Mouse (Mus musculus) cortical plate, adult 2 months (tissue): ENCODE measurements around the gene Eddm3b. TPM values are rescaled to one million over a fixed set of nuclear protein-coding genes. Genes with fewer than 3 reads are reported as not detected.
"Not testable (repeated sequence)": the region's sequence is repeated elsewhere in the genome, so short reads cannot be mapped to it uniquely, and the experiment has no call there.

ENCODE experiments used
- H3K27ac ChIP-seq: fragments of 200-500 bp; 2 replicates; pipeline ENCODE4 v1.5.1; 2012; ENCODE audit warnings: low read length, control low read depth, inconsistent platforms; ENCODE audit not compliant: insufficient read depth
- H3K4me1 ChIP-seq: fragments of 200-500 bp; 2 replicates; pipeline ENCODE4 v1.6.1; 2011; ENCODE audit warnings: low read length; ENCODE audit not compliant: control insufficient read depth, insufficient read depth
- H3K4me3 ChIP-seq: fragments of 200-500 bp; 2 replicates; pipeline ENCODE4 v1.5.1; 2011; ENCODE audit warnings: mild to moderate bottlenecking, low read length, control low read depth; ENCODE audit not compliant: insufficient read depth
- CTCF ChIP-seq: fragments of 200-500 bp; IDR thresholded peaks from 2 replicates; pipeline ENCODE4 v1.5.1; 2011; ENCODE audit warnings: mild to moderate bottlenecking, control low read depth, low read length; ENCODE audit not compliant: insufficient read depth; ENCODE audit errors: extremely low read depth
- POLR2A ChIP-seq: fragments of 200-500 bp; IDR thresholded peaks from 2 replicates; pipeline ENCODE4 v1.6.1; 2011; ENCODE audit warnings: mild to moderate bottlenecking, low read length, control low read depth; ENCODE audit not compliant: insufficient read depth; ENCODE audit errors: extremely low read depth
- polyA plus RNA-seq: library from polyadenylated mRNA; depleted of rRNA; stranded (reverse); fragments of >200 nt; gene quantifications from 2 replicates; pipeline ENCODE4 v1.2.3, GENCODE M21; 2012; rRNA removed

The Eddm3b gene
- polyA plus RNA-seq, 1 experiment = not detected

GRCm38 (mm10) chr14:51156056-51156735 lies 42.0 kb downstream of the Eddm3b start:
- Histone ChIP-seq H3K4me3 (no peak overlapping the region), H3K27ac (no peak overlapping the region), H3K4me1 (no peaks in the 10 kb centered on the region)
- TF ChIP-seq CTCF (no peak), POLR2A (no peak)

DNA sequence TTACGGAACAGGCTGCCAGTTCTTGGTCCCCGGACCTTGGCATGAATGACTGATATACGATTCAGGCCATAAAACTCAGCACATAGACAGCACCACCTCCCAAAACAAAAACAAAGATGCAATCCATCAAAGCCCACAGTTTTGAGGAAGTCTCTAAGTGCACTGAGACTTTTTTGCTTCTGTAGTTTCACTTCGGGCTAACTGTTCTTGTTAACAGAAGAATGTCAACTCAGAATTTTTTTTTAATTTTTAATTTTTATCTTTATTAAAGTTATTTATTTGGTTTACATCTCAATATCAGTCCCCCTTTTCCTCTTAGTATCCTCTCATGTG lies 42.5 kb downstream of the Eddm3b start:
- no peak for TF ChIP-seq POLR2A
- TF ChIP-seq CTCF = no peak
- H3K4me3 ChIP-seq = no peak overlapping the region
- H3K27ac ChIP-seq = no peak overlapping the region
- H3K4me1 ChIP-seq = no peaks in the 10 kb centered on the region

GRCm38 (mm10) chr14:51157072-51157471 lies 42.8 kb downstream of the Eddm3b start:
- Histone ChIP-seq H3K27ac (no peak overlapping the region), H3K4me1 (no peaks in the 10 kb centered on the region), H3K4me3 (no peak overlapping the region)
- TF ChIP-seq CTCF (no peak), POLR2A (no peak)

- H3K27ac ChIP-seq, H3K4me3 ChIP-seq, H3K4me1 ChIP-seq: not testable (repeated sequence)
Measured at GRCm38 (mm10) chr14:51161976-51162375, 47.8 kb downstream of the Eddm3b start, which contains the start of gene Rnase2b. TSS of gene Rnase2b (plus strand) at chr14:51162260.

DNA sequence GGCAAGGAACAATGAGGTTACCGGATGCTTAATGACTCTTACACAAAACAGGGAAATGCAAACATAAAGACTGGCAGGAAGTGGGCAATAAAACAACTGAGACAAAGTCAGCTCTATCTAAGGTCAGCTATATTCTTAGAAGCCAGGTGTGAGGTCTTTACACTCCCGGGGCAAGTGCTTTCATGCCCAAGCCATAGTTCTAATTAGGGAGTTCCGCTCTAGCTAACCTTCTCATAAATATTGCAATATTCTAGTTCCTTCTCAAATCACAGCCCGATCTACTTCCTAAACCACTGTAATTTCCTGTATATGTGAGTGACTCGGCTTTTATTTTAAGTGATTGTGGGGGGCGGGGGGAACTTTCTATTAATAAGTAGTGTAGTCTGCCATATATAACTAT lies 49.1 kb downstream of the Eddm3b start:
- H3K27ac ChIP-seq, H3K4me3 ChIP-seq, H3K4me1 ChIP-seq: not testable (repeated sequence)

DNA sequence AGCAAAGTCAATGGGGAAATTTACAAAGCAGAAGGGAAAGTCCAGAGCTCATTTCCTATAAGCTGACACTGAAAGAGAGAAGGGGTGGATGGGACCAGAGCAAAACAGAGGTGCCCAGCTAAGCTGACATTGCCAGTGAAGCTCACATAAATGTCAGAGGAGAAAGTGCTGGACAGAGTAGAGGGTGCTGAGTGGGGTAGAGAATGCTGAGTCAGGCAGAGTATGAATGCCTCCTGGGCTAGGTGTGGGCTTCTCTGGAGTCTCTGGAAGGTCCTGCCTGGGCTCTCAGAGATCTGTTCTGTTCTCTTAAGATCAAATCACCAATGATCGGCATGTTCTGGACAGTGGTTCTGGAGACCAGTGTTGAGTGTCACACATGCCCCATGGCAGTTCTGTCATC lies 51.2 kb downstream of the Eddm3b start:
- no peak for TF ChIP-seq CTCF
- TF ChIP-seq POLR2A = no peak
- no peaks in the 10 kb centered on the region for H3K4me1 ChIP-seq
- no peak overlapping the region for H3K27ac ChIP-seq
- H3K4me3 ChIP-seq = no peak overlapping the region

GRCm38 (mm10) chr14:51166068-51166467 lies 51.8 kb downstream of the Eddm3b start:
- no peaks in the 10 kb centered on the region for H3K4me1 ChIP-seq
- H3K27ac ChIP-seq = no peak overlapping the region
- TF ChIP-seq CTCF (no peak), POLR2A (no peak)
- no peak overlapping the region for H3K4me3 ChIP-seq

Other genes starting within 250 kb of the Eddm3b start
- 4.4 and 4.6 TPM in 2 replicates for gene Tep1, start 243.9 kb upstream of the Eddm3b start, polyA plus RNA-seq
- gene Klhl33, start 216.9 kb upstream of the Eddm3b start, polyA plus RNA-seq = 4.1 and 5.1 TPM in 2 replicates
- gene Osgep, start 189.5 kb upstream of the Eddm3b start, polyA plus RNA-seq = 61.2 and 62.6 TPM in 2 replicates
- gene Apex1, start 189.5 kb upstream of the Eddm3b start, polyA plus RNA-seq = 57.6 and 62.4 TPM in 2 replicates
- gene Pip4p1, start 183.6 kb upstream of the Eddm3b start, polyA plus RNA-seq = 169 and 177 TPM in 2 replicates
- 29.3 and 31.3 TPM in 2 replicates for gene Pnp, start 183.3 kb upstream of the Eddm3b start, polyA plus RNA-seq
- 24.8 and 28.5 TPM in 2 replicates for gene Gm49342, start 169.9 kb upstream of the Eddm3b start, polyA plus RNA-seq
- gene Pnp2, start 158.4 kb upstream of the Eddm3b start, polyA plus RNA-seq = 0.87 and 1.4 TPM in 2 replicates
- 0.08 and 0.19 TPM in 2 replicates for gene Rnase10, start 106.7 kb upstream of the Eddm3b start, polyA plus RNA-seq
- gene Rnase9, start 72.6 kb upstream of the Eddm3b start, polyA plus RNA-seq = 0.08 TPM in 1 of 2 replicates, not detected in the other
- not detected in 2 replicates for gene Rnase11, start 64.3 kb upstream of the Eddm3b start, polyA plus RNA-seq
- 0.30 TPM in 1 of 2 replicates, not detected in the other for gene Rnase12, start 56.8 kb upstream of the Eddm3b start, polyA plus RNA-seq
- gene Olfr750, start 40.0 kb upstream of the Eddm3b start, polyA plus RNA-seq = not detected in 2 replicates
- 31.6 and 34.1 TPM in 2 replicates for gene Rnase4, start 23.3 kb upstream of the Eddm3b start, polyA plus RNA-seq
- 6.9 and 8.1 TPM in 2 replicates for gene Ang, start 23.3 kb upstream of the Eddm3b start, polyA plus RNA-seq
- gene Rnase6, start 9.5 kb downstream of the Eddm3b start, polyA plus RNA-seq = 0.50 and 0.68 TPM in 2 replicates
- gene Rnase1, start 32.4 kb downstream of the Eddm3b start, polyA plus RNA-seq = 2.2 and 2.4 TPM in 2 replicates
- not detected in 2 replicates for gene Rnase2b, start 47.8 kb downstream of the Eddm3b start, polyA plus RNA-seq
- gene Ang2, start 84.7 kb downstream of the Eddm3b start, polyA plus RNA-seq = not detected in 2 replicates
- not detected in 2 replicates for gene Ear14, start 89.0 kb downstream of the Eddm3b start, polyA plus RNA-seq
- gene Rnase2a, start 141.7 kb downstream of the Eddm3b start, polyA plus RNA-seq = not detected in 2 replicates
- not detected in 2 replicates for gene Gm7247, start 247.3 kb downstream of the Eddm3b start, polyA plus RNA-seq